Mouse (Mus musculus): ENCODE measurements around the gene Psme3.
A peak's percentile ranks its signal among the peaks of the same experiment; 100 is the strongest.

GRCm38 (mm10) chr11:101354438-101355010 is 38.5 kb downstream of the Psme3 start:
- peak; percentile 29; the same call in 1 of the 2 replicates for TF ChIP-seq CTCF (IDR thresholded peaks at IDR 0.05; ENCODE audit: low read depth)
- no peak for TF ChIP-seq EP300 (IDR thresholded peaks at IDR 0.05; ENCODE audit: low read depth)

Data from liver, embryonic 14.5 days (tissue).